Mouse (Mus musculus) fat pad, adult 2 months (tissue): ENCODE results near the gene Plekha4.
"Not testable (repeated sequence)": the region's sequence is repeated elsewhere in the genome, so short reads cannot be mapped to it uniquely, and the experiment has no call there.

Source experiments
- DNase-seq: peaks from one replicate; pipeline ENCODE4 v3.0.0-alpha.2; 2011; ENCODE audit warnings: low read depth, low spot score; ENCODE audit errors: extremely low read depth

Plekha4 gene

GRCm38 (mm10) chr7:45509181-45509882 lies 16.8 kb upstream of the Plekha4 start:
- DNase-seq, result no peak

GRCm38 (mm10) chr7:45509912-45510787 lies 16.0 kb upstream of the Plekha4 start, which contains the start of gene Nucb1:
TSS of gene Nucb1 (minus strand) at chr7:45510406.
- no peak for DNase-seq

- DNase-seq, result no peak
Measured at GRCm38 (mm10) chr7:45514411-45514810, 11.7 kb upstream of the Plekha4 start.

- DNase-seq, result no peak
Measured at GRCm38 (mm10) chr7:45515436-45515835, 10.7 kb upstream of the Plekha4 start.

GRCm38 (mm10) chr7:45516846-45517245 lies 9.3 kb upstream of the Plekha4 start:
- DNase-seq, result not testable (repeated sequence)

- no peak for DNase-seq
Measured at GRCm38 (mm10) chr7:45518618-45519017, 7.5 kb upstream of the Plekha4 start.

- no peak for DNase-seq
Measured at GRCm38 (mm10) chr7:45519345-45520120, 6.6 kb upstream of the Plekha4 start.

GRCm38 (mm10) chr7:45520605-45521004 lies 5.5 kb upstream of the Plekha4 start:
- no peak for DNase-seq

- DNase-seq, result no peak
Measured at GRCm38 (mm10) chr7:45521728-45522184, 4.4 kb upstream of the Plekha4 start.

GRCm38 (mm10) chr7:45522194-45522752 lies 3.9 kb upstream of the Plekha4 start:
- no peak for DNase-seq

- DNase-seq, result no peak
Measured at GRCm38 (mm10) chr7:45522957-45523676, 3.0 kb upstream of the Plekha4 start.

- no peak for DNase-seq
Measured at GRCm38 (mm10) chr7:45523678-45524170, 2.4 kb upstream of the Plekha4 start.

- no peak for DNase-seq
Measured at GRCm38 (mm10) chr7:45524841-45525621, 1.1 kb upstream of the Plekha4 start.

GRCm38 (mm10) chr7:45526474-45527120 lies 467 bp downstream of the Plekha4 start:
- no peak for DNase-seq

- not testable (repeated sequence) for DNase-seq
Measured at GRCm38 (mm10) chr7:45527169-45527568, 1.0 kb downstream of the Plekha4 start.

GRCm38 (mm10) chr7:45529461-45529860 lies 3.3 kb downstream of the Plekha4 start:
- DNase-seq, result no peak

GRCm38 (mm10) chr7:45530643-45531042 lies 4.5 kb downstream of the Plekha4 start:
- no peak for DNase-seq

- DNase-seq, result peak; percentile 57
Measured at GRCm38 (mm10) chr7:45535676-45536075, 9.5 kb downstream of the Plekha4 start.

GRCm38 (mm10) chr7:45537602-45538001 lies 11.5 kb downstream of the Plekha4 start:
- no peak for DNase-seq
